ENCODE assay signal across 9 mouse cellular contexts in the genomic region with DNA sequence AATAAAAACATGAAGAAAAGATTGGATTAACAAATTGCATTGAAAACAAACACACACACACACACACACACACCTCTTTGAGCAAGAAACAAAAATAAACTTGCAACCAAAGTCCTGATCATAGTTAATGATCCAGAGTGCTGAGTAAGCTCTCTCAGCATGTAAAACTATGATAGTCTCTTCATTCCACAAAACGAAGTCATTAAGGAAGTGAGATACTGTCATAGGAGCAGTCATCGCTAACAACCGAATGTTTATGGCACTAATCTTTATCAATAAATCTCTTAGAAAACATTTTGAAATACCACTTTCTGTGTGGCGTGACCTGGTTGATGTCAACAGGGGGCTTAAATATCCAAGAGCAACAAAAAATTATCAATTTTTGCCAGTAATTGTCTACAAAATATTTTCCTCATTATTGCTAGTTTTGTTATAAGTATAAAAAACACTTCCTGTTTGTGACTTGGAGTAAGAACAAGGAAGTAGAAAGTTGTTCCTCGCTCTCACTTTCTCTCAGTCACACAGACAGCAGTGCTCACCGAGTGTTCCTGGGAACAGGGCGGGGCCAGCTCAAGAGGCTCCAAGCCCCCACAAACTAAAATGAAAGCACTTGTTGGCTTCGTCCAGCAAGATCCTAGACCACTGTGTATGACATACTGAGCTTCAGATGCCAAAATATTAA.
DNase-seq lines count a peak whose midpoint lies in the region; ATAC-seq and TF ChIP-seq lines count a peak whose summit lies in the region.
"Had no signal": no experiment of that assay in that cellular context is flagged by ENCODE, and none has a peak within 500 bp of the region (broad histone marks: within the 10 kb centered on the region; RNA-seq: fewer than 3 reads in every experiment).

No protein-coding gene starts in this region.

- peaks cover 12% of the 10 kb centered on the region; the same call in 1 of the 2 replicates for H3K4me1 ChIP-seq in kidney, embryonic 16.5 days (ENCODE audit: insufficient read depth, low read length)
- H3K4me1 ChIP-seq in bone marrow macrophage, adult 2 months (ENCODE audit: control insufficient read depth, insufficient read depth, low read length), result peaks cover 27% of the 10 kb centered on the region
- H3K4me1 ChIP-seq in intestine, embryonic 16.5 days (ENCODE audit: control insufficient read depth, insufficient read depth, low read length), result peaks cover 9% of the 10 kb centered on the region
- H3K4me1 ChIP-seq in midbrain, embryonic 11.5 days (ENCODE audit: control insufficient read depth, insufficient read depth, low read length), result no peaks in the 10 kb centered on the region

- 0 out of 2 replicates have a peak overlapping the region, but pooled peaks have one; percentile 32 for H3K27ac ChIP-seq in kidney, embryonic 16.5 days (ENCODE audit: low read length)
- peak overlapping the region; percentile 94 for H3K27ac ChIP-seq in bone marrow macrophage, adult 2 months (ENCODE audit: insufficient read depth, low read depth, low read length)
- no peak overlapping the region for H3K27ac ChIP-seq in intestine, embryonic 16.5 days (ENCODE audit: low read length)
- no peak overlapping the region for H3K27ac ChIP-seq in midbrain, embryonic 11.5 days (ENCODE audit: low read depth, low read length)

- ATAC-seq in kidney, embryonic 16.5 days (ENCODE audit: low FRiP score, low TSS enrichment), result no peak
- peak; percentile 81 for ATAC-seq in intestine, embryonic 16.5 days
- ATAC-seq in megakaryocyte progenitor cell, adult 5-6 weeks (replicated peaks; ENCODE audit: poor library complexity), result peak; percentile 93
- ATAC-seq in midbrain, embryonic 11.5 days (ENCODE audit: low FRiP score), result no peak

- no peaks in the 10 kb centered on the region for H3K36me3 ChIP-seq in kidney, embryonic 16.5 days (ENCODE audit: insufficient read depth, low read length)
- no peaks in the 10 kb centered on the region for H3K36me3 ChIP-seq in intestine, embryonic 16.5 days (ENCODE audit: control insufficient read depth, insufficient read depth, low read length)
- H3K36me3 ChIP-seq in midbrain, embryonic 11.5 days (ENCODE audit: control insufficient read depth, insufficient read depth, low read length), result no peaks in the 10 kb centered on the region

- TF ChIP-seq CTCF in bone marrow macrophage, adult 2 months (IDR thresholded peaks at IDR 0.05; ENCODE audit: low read depth, low read length), result no peak

- no peak overlapping the region for H3K9ac ChIP-seq in kidney, embryonic 16.5 days (replicated peaks; ENCODE audit: low read length)
- H3K9ac ChIP-seq in intestine, embryonic 16.5 days (ENCODE audit: low read depth, low read length), result no peak overlapping the region
- no peak overlapping the region for H3K9ac ChIP-seq in midbrain, embryonic 11.5 days (ENCODE audit: low read length)

- no peak for TF ChIP-seq POLR2A in bone marrow macrophage, adult 2 months (IDR thresholded peaks at IDR 0.05; ENCODE audit: borderline replicate concordance, low read depth, low read length)

- WGBS in kidney, embryonic 16.5 days, result 68% methylated on average over 8 of the region's 8 CpGs
- 54% methylated on average over 8 of the region's 8 CpGs for WGBS in intestine, embryonic 16.5 days
- WGBS in midbrain, embryonic 11.5 days, result 83% methylated on average over 8 of the region's 8 CpGs

- DNase-seq in kidney, adult 11 months, result no peak
- DNase-seq in midbrain, embryonic 11.5 days (ENCODE audit: low spot score, missing footprints), result no peak
- DNase-seq in MN1 (ENCODE audit: low spot score), result no peak
- no peak for DNase-seq in right cerebral cortex, adult 2 months (ENCODE audit: low spot score in 2 of 2)
- DNase-seq: cerebellum, adult 9-11 months had no signal

- no peaks in the 10 kb centered on the region for H3K27me3 ChIP-seq in kidney, embryonic 16.5 days (ENCODE audit: insufficient read depth, low read length)
- H3K27me3 ChIP-seq in intestine, embryonic 16.5 days (replicated peaks; ENCODE audit: control insufficient read depth, insufficient read depth, low read length), result no peaks in the 10 kb centered on the region
- H3K27me3 ChIP-seq in midbrain, embryonic 11.5 days (ENCODE audit: control insufficient read depth, insufficient read depth, low read length), result no peaks in the 10 kb centered on the region

- no peak overlapping the region for H3K4me3 ChIP-seq in kidney, embryonic 16.5 days (ENCODE audit: low read length)
- peak overlapping the region; percentile 52 for H3K4me3 ChIP-seq in bone marrow macrophage, adult 2 months (ENCODE audit: insufficient read depth, low read length)
- H3K4me3 ChIP-seq in intestine, embryonic 16.5 days (ENCODE audit: low read length), result no peak overlapping the region
- H3K4me3 ChIP-seq in midbrain, embryonic 11.5 days (ENCODE audit: low read depth, low read length), result no peak overlapping the region

- no peaks in the 10 kb centered on the region for H3K9me3 ChIP-seq in kidney, embryonic 16.5 days (ENCODE audit: low read length)
- H3K9me3 ChIP-seq in intestine, embryonic 16.5 days (ENCODE audit: control insufficient read depth, low read length), result no peaks in the 10 kb centered on the region
- no peaks in the 10 kb centered on the region for H3K9me3 ChIP-seq in midbrain, embryonic 11.5 days (ENCODE audit: control insufficient read depth, low read length)

- 0 out of 2 replicates have a peak overlapping the region, but pooled peaks have one; percentile 1 for H3K4me2 ChIP-seq in kidney, embryonic 16.5 days (replicated peaks; ENCODE audit: low read depth, low read length)
- H3K4me2 ChIP-seq in intestine, embryonic 16.5 days (ENCODE audit: low read depth, low read length), result no peak overlapping the region; the same call in 1 of the 2 replicates
- H3K4me2 ChIP-seq in midbrain, embryonic 11.5 days, result no peak overlapping the region

Comparison
In these comparisons a context has a peak if more than half of its experiments do, and no peak if none do; other contexts are left out.
1. ATAC-seq: peak in intestine, embryonic 16.5 days (single experiment) and megakaryocyte progenitor cell, adult 5-6 weeks (single experiment); none in kidney, embryonic 16.5 days (single experiment) and midbrain, embryonic 11.5 days (single experiment).
2. H3K27ac ChIP-seq: peak in kidney, embryonic 16.5 days (single experiment) and bone marrow macrophage, adult 2 months (single experiment); none in intestine, embryonic 16.5 days (single experiment) and midbrain, embryonic 11.5 days (single experiment).